Mouse (Mus musculus): ENCODE data around the gene Lin28b.

Lin28b gene

GRCm38 (mm10) chr10:45328196-45329000 lies 157.8 kb downstream of the Lin28b start:
- no peak for DNase-seq (ENCODE audit: low read depth, low spot score)
